Mouse (Mus musculus) B cell, adult 2 months (primary cell): ENCODE measurements around the gene Azin2.

Experiments used
- DNase-seq, 2 experiments: peaks; one replicate each; pipeline ENCODE4 v3.0.0; 2022

Azin2 gene

GRCm38 (mm10) chr4:128924841-128925606 lies 37.2 kb downstream of the Azin2 start:
- peak; percentile 79 for DNase-seq

- no peak for DNase-seq
Measured at GRCm38 (mm10) chr4:128923603-128924002, 38.6 kb downstream of the Azin2 start.

GRCm38 (mm10) chr4:128919106-128919505 lies 43.1 kb downstream of the Azin2 start:
- no peak for DNase-seq

GRCm38 (mm10) chr4:128918187-128918586 lies 44.1 kb downstream of the Azin2 start:
- DNase-seq = no peak

- DNase-seq = no peak
Measured at GRCm38 (mm10) chr4:128917756-128918155, 44.5 kb downstream of the Azin2 start.

GRCm38 (mm10) chr4:128917119-128917518 lies 45.1 kb downstream of the Azin2 start:
- no peak for DNase-seq

GRCm38 (mm10) chr4:128913794-128914193 lies 48.4 kb downstream of the Azin2 start:
- no peak for DNase-seq

GRCm38 (mm10) chr4:128912085-128912484 lies 50.2 kb downstream of the Azin2 start:
- DNase-seq = no peak

- DNase-seq = no peak
Measured at GRCm38 (mm10) chr4:128910276-128911063, 51.8 kb downstream of the Azin2 start.

- no peak for DNase-seq
Measured at GRCm38 (mm10) chr4:128909378-128909831, 52.8 kb downstream of the Azin2 start.

- DNase-seq = peak; percentile 62 to 63
Measured at GRCm38 (mm10) chr4:128908586-128909377, 53.5 kb downstream of the Azin2 start.

- DNase-seq = no peak
Measured at GRCm38 (mm10) chr4:128907238-128907968, 54.8 kb downstream of the Azin2 start.

- DNase-seq = no peak
Measured at GRCm38 (mm10) chr4:128906757-128907156, 55.5 kb downstream of the Azin2 start.

- no peak for DNase-seq
Measured at GRCm38 (mm10) chr4:128905251-128905650, 57.0 kb downstream of the Azin2 start.

- no peak for DNase-seq
Measured at GRCm38 (mm10) chr4:128904035-128904800, 58.0 kb downstream of the Azin2 start.

- no peak for DNase-seq
Measured at GRCm38 (mm10) chr4:128902390-128902789, 59.9 kb downstream of the Azin2 start.

GRCm38 (mm10) chr4:128900484-128900883 lies 61.8 kb downstream of the Azin2 start:
- DNase-seq = no peak

GRCm38 (mm10) chr4:128899332-128899731 lies 62.9 kb downstream of the Azin2 start:
- no peak for DNase-seq

GRCm38 (mm10) chr4:128897911-128898421 lies 64.3 kb downstream of the Azin2 start:
- DNase-seq = no peak

GRCm38 (mm10) chr4:128896667-128897066 lies 65.6 kb downstream of the Azin2 start:
- no peak for DNase-seq

- no peak for DNase-seq
Measured at GRCm38 (mm10) chr4:128895841-128896240, 66.4 kb downstream of the Azin2 start.
